Mouse (Mus musculus) Muller cell, postnatal 12 days (primary cell): ENCODE measurements around the gene Fam13a.

ENCODE experiments used
- DNase-seq: peaks from one replicate; pipeline ENCODE4 v3.0.0-alpha.2; 2015; ENCODE audit errors: inconsistent ontology term

Gene Fam13a

GRCm38 (mm10) chr6:58999044-58999453, 25.3 kb downstream of the Fam13a start:
- DNase-seq: peak; percentile 41

DNA sequence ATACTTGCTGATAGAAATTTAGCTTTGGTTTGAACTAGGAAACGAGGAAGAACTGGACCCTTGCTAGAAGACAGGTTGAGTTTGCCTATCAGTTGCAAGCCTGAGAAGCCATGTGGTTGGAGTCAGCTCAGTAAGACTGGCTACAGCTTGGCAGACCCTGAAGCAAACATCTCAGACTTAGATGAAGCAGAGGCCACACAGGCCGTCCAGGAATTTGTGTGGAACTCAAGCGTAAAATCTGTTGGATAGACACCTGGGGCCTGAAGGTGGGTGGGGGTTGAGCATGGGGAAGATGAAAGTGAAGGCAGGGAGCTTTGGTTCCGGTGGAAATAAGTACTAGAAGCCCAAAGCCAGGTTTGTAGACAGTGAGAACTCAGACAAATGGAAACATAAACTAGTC, 25.8 kb downstream of the Fam13a start:
- no peak for DNase-seq

DNA sequence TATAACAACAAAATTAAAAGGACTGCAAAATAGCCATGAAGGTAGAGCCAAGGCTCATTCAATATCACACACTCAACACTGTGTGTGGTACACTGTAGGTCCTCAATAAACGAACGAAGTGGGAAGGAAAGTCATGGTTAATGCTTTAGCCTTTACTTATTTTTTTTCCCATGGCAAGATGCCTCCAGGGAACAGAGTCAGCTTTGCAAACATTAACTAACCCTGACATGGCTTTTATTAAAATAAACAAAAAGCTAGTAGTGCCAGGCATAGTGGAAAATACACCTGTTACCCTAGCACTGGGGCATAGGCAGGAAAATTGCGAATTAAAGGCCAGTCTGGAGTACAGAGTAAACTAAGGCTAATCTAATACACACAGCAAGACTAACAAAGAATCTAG, 35.2 kb downstream of the Fam13a start:
- DNase-seq: no peak

GRCm38 (mm10) chr6:58988706-58989105, 35.6 kb downstream of the Fam13a start:
- no peak for DNase-seq

- DNase-seq: no peak
Measured at GRCm38 (mm10) chr6:58987166-58987565, 37.2 kb downstream of the Fam13a start.

DNA sequence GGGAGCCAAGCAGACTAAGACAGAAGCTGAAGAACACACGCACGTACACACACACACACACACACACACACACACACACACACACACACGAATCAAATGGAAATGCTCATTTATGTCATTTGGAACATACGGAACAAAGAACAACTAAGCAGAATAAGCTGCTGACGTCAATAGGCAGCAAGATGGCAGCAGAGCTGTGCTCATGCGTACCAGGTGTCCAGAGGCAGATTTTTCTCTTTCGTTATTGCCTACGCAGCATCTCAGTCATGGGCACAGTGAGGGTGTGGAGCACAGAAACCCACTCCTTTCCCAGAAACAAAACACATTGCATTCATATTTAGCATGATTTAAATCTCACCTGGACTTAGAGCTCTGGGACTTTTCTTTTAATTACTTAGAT, 39.2 kb downstream of the Fam13a start:
- no peak for DNase-seq

- no peak for DNase-seq
Measured at GRCm38 (mm10) chr6:58975249-58975648, 49.1 kb downstream of the Fam13a start.

DNA sequence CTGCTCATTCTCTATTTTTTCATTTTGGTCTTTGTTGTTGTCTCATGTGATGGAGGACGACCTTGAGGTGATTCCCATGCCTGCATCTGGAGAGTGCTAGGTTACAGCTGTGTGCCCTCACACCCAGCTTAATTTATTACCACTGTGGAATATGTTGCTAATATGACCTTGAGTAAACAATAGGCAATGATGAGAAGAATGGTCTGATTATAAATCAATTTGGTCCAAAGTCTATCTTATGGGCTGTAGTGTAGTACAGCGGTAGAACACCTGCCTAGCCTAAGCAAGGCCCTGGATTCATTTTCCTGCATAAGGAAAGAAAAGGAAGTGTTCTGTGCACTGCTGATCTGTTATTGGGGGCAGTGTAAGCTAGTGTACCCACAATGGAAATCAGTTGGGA, 49.9 kb downstream of the Fam13a start:
- DNase-seq: no peak

DNA sequence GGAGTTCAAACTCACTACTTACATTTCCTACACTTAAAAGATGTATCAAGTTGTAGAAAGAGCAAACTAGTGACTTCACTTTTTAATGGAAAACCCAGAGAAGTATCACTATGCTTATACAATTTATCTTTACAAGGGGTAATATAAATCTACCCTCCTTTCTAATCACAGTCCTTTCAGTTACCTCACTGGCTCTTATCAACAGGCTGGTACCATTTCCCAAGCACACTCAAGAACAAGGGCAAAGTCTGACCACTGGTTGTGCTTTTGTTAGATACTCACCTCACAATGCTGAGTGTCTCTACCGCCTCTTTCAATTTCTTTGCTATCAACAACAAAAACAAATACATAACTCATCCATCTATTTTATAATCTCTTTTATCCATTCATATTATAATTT, 51.5 kb downstream of the Fam13a start:
- no peak for DNase-seq

DNA sequence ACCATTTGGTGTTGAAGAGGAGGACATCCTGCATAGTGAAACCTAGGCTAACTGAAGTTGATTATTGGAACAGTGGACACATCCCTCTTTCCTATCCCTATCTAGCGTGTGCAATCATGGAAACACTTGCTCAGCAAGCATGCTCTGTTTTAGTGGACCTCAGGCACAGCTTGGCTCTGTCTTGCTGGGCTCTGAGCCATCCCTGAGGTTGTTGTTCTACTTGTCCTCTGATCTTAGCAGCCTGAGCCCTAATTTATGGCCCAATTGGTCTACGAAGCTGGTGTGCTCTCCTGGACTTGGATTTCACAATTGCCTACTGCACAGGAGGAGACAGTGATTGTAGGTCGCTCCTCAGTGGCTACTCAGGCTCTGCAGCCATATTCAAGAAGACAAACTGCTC, 56.1 kb downstream of the Fam13a start:
- peak; percentile 13 for DNase-seq

DNA sequence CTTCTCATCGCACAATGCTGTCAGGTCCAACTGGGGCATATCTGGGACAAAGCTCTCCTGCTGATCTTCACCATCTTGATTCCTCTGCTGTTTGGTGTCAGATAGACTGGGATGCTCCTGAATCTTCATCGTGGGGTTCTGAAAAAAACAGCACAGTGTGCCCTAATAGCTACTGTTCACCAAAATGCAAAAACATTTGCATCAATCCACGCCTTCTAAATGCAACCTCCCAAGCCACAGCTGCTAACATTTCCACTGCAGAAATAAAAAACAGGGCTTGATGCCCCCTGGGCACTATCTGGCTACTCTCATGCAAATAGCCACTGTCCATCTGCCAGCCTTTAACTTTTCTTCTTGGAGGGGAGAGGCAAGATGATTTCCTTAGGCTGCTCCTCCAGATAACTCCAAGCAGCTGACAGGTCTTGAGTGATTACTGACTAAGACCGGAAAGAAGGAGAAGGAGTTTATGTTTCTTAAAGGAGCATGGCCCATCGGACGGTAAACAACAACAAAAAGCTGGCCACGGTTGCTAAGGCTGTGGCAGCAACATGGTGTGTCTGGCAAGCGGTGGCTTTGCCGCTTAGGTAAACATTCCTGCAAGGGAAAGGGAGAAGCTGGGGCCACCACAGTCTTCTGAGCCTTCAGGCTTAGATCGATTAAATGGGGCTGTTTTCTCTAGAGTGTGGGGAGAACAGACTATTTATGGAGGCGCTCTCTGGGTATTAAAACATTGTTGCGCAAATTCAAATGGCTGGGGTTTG, 59.1 kb downstream of the Fam13a start:
- no peak for DNase-seq

DNA sequence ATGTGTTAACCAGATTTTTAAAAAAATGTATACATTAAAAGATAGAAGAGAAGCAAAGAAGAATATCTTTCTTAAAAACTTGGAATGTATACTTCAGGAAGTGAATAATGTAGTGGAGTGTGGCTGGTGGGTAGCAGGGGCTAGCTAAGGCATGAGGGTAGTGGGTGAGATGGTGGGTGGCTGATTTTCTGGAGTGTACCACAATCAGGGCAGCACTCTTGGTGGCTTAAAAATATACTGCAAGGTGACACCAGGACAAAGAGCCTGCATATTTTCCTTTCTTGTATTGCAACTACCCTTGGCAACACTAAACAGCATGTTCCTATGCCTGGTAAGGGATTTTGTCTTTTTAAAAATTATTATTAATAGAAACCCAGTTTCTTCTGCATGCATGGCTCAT, 59.8 kb downstream of the Fam13a start:
- no peak for DNase-seq

DNA sequence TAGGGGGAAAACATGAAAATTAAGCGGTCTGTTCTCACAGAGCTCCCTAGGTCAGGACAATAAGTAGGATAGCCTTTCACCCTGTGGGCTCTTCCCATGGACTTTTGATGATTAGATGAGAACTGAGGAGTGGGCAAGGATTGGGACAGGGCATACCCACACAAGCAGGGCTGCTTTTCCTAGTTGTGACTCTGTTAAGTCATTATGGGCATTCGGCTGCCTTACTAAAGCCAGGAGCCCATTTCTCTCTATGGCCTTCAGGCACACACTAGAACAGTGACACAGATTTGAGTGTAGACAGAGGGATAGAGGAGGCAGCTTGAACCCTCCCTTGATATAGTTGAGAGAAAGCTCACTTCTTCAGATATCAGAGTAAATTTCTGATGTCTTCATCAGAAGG, 60.3 kb downstream of the Fam13a start:
- DNase-seq: no peak

DNA sequence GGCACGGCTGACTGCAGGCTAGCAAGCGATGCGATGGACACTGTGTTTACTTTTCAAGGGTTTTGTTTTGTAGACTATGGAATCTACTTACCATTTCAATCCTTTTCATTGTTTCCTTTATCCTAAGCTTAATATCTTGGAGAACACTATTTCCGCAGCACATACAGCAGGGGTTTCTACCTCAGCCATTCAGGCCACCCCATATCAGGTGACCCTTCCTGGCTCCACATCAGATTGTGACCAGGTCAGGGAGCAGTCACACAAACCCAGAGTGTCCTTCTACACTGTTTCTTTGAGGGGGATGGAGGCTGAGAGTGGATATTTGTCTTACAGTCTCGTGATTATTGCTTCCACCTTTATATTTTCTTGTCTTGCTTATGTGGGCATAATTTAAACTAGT, 61.7 kb downstream of the Fam13a start:
- no peak for DNase-seq

- no peak for DNase-seq
Measured at GRCm38 (mm10) chr6:58960523-58960922, 63.8 kb downstream of the Fam13a start.

DNA sequence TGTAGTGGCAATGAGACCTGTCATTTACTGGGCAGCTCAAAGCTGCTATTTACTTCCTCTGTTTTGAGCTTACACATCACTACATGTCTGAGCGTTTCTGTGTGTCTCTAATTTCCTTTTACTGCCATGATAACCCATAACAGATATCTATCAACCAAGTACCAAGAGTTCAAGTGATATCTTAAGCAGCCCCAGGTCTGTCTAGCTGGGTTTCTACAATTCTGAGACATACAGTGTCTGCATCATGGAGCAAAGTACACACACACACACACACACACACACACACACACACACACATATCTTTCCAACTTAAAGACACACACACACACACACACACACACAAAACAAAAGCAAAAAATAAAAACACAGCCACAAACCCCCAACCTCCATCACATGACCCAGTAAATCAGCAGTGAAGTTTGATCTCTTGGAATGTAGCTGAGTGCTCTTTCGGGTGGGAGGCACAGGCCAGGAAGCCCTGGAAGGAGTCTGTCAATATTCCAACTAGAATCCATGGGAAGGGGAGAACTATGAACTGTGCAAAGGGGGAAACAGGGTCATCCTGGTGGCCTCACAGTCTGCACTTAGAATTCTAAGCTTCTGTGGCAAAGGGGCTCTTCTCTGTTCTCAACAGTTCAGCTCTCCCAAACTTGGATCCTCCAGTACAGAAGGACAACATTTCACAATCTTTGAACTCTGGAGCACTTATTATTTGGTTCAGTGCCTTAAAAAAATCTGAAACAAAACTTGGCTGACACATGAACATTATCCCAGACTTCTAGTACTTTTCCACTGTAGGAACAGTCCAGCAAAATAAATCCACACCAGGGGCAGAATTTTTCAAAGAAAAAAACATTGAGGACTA, 73.0 kb downstream of the Fam13a start:
- peak; percentile 27 for DNase-seq

- DNase-seq: no peak
Measured at GRCm38 (mm10) chr6:58950410-58950809, 73.9 kb downstream of the Fam13a start.

- peak; percentile 85 for DNase-seq
Measured at GRCm38 (mm10) chr6:58946840-58947239, 77.5 kb downstream of the Fam13a start.

DNA sequence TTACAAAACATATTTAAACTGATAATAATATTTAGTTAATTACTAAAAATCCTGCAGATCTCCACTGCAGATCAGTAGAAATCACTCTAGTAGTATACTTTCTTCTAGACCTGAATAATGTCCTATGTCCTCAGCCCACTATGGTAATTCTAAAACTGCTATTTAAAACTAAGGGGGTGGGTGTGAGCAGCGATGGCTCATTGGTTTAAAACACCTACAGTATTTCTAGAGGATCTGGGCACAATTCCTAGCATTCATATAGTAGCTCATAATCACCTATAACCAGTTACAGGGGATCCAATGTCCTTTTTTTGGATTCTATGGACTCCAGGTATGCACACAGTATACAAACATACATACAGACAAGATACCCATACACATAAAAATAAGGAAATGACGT, 78.1 kb downstream of the Fam13a start:
- DNase-seq: no peak

DNA sequence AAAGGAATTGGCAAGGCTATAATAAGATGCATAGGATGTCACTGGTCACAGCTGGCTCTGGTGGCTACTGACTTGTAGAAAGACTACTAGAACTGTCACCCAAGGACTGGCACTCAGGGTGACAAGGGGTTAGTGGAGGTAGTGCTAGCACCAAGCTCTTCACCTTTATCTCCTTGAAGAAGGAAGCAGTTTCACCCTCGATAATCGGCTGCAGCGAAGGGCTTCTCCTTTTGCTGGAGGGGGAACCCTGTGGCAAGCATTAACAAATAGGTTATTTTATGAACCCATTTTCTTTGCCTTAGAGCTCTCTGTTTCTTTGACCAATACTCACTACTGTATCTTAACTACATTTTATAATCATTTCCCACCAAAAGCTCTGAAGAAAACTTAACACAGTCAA, 80.4 kb downstream of the Fam13a start:
- DNase-seq: no peak

- no peak for DNase-seq
Measured at GRCm38 (mm10) chr6:58942276-58942675, 82.1 kb downstream of the Fam13a start.

- no peak for DNase-seq
Measured at GRCm38 (mm10) chr6:58937726-58938125, 86.6 kb downstream of the Fam13a start.

DNA sequence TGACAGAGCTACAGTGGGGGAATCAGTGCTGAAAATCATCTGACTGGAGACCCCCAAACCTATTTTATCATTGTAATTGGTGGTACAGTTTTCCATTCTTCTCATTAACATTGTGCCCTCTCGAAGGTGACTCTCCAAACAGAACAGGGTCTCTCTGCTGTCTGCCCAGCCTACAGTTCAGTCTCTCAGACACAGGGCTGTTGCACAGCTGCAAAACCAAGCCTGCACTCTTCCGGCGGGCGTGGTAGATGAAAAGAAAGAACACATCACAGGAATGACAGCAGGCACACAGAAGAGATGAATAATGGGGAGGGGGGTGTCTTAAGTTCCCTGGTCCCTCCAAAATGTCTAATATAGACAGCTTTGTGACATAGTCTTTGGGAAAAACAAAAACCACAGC, 90.2 kb downstream of the Fam13a start:
- DNase-seq: no peak
